Mouse (Mus musculus): ENCODE results near the gene Cyb5d2. TPM values are rescaled to one million over a fixed set of nuclear protein-coding genes. Genes with fewer than 3 reads are reported as not detected.

The Cyb5d2 gene
- total RNA-seq (2021), result 1 to 10 TPM; 6.5 to 7.3 TPM

GRCm38 (mm10) chr11:72795455-72796295 is at the start of gene Cyb5d2, which contains the start of gene Zzef1:
TSS of gene Cyb5d2 (minus strand) at chr11:72796142.
TSS of gene Zzef1 (plus strand) at chr11:72796226.
- intact Hi-C loops (cut with DNase I), result no loop called here
- peak; percentile 94 for DNase-seq

GRCm38 (mm10) chr11:72845526-72845925 is 49.6 kb upstream of the Cyb5d2 start:
- DNase-seq, result no peak
- intact Hi-C loops (cut with DNase I), result no loop called here

- intact Hi-C loops (cut with DNase I), result no loop called here
- DNase-seq, result no peak
These were observed 47.6 kb upstream of the Cyb5d2 start for GRCm38 (mm10) chr11:72843576-72843975.

- no peak for DNase-seq
- intact Hi-C loops (cut with DNase I), result no loop called here
These were observed 46.8 kb upstream of the Cyb5d2 start for GRCm38 (mm10) chr11:72842731-72843130.

GRCm38 (mm10) chr11:72829869-72830268 is 33.9 kb upstream of the Cyb5d2 start:
- intact Hi-C loops (cut with DNase I), result loop anchor here (5.0 kb wide), 1 partner anchor 37 kb away; no protein-coding TSS in a partner anchor
- no peak for DNase-seq

GRCm38 (mm10) chr11:72821041-72821440 is 25.1 kb upstream of the Cyb5d2 start:
- no peak for DNase-seq
- intact Hi-C loops (cut with DNase I), result no loop called here

GRCm38 (mm10) chr11:72818067-72818466 is 22.1 kb upstream of the Cyb5d2 start:
- no peak for DNase-seq
- intact Hi-C loops (cut with DNase I), result no loop called here

GRCm38 (mm10) chr11:72816859-72817258 is 20.9 kb upstream of the Cyb5d2 start:
- intact Hi-C loops (cut with DNase I), result no loop called here
- DNase-seq, result no peak

GRCm38 (mm10) chr11:72814188-72814587 is 18.2 kb upstream of the Cyb5d2 start:
- intact Hi-C loops (cut with DNase I), result no loop called here

GRCm38 (mm10) chr11:72813687-72814086 is 17.7 kb upstream of the Cyb5d2 start:
- intact Hi-C loops (cut with DNase I), result no loop called here
- DNase-seq, result no peak

More at GRCm38 (mm10) chr11:72814188-72814587, 18.2 kb upstream of the Cyb5d2 start:
- no peak for DNase-seq

- no peak for DNase-seq
- intact Hi-C loops (cut with DNase I), result no loop called here
These were observed 12.1 kb upstream of the Cyb5d2 start for GRCm38 (mm10) chr11:72807992-72808391.

- DNase-seq, result no peak
- intact Hi-C loops (cut with DNase I), result no loop called here
These were observed 10.6 kb upstream of the Cyb5d2 start for GRCm38 (mm10) chr11:72806556-72806955.

- DNase-seq, result no peak
- intact Hi-C loops (cut with DNase I), result no loop called here
These were observed 9.3 kb upstream of the Cyb5d2 start for GRCm38 (mm10) chr11:72805232-72805631.

- DNase-seq, result no peak
- intact Hi-C loops (cut with DNase I), result no loop called here
These were observed 8.6 kb upstream of the Cyb5d2 start for GRCm38 (mm10) chr11:72804586-72804985.

- intact Hi-C loops (cut with DNase I), result no loop called here
- DNase-seq, result no peak
These were observed 7.1 kb upstream of the Cyb5d2 start for GRCm38 (mm10) chr11:72803038-72803437.

- DNase-seq, result no peak
- intact Hi-C loops (cut with DNase I), result no loop called here
These were observed 5.2 kb upstream of the Cyb5d2 start for GRCm38 (mm10) chr11:72801182-72801581.

- DNase-seq, result no peak
- intact Hi-C loops (cut with DNase I), result no loop called here
These were observed 2.2 kb upstream of the Cyb5d2 start for GRCm38 (mm10) chr11:72798112-72798511.

GRCm38 (mm10) chr11:72796773-72797338 is 914 bp upstream of the Cyb5d2 start:
- no peak for DNase-seq
- intact Hi-C loops (cut with DNase I), result no loop called here

- intact Hi-C loops (cut with DNase I), result no loop called here
- DNase-seq, result no peak
These were observed 350 bp upstream of the Cyb5d2 start for GRCm38 (mm10) chr11:72796296-72796687.

GRCm38 (mm10) chr11:72795149-72795454 is 840 bp downstream of the Cyb5d2 start:
- intact Hi-C loops (cut with DNase I), result no loop called here
- no peak for DNase-seq

- intact Hi-C loops (cut with DNase I), result no loop called here
- DNase-seq, result no peak
These were observed 3.9 kb downstream of the Cyb5d2 start for GRCm38 (mm10) chr11:72792033-72792432.

GRCm38 (mm10) chr11:72782503-72782902 is 13.4 kb downstream of the Cyb5d2 start:
- intact Hi-C loops (cut with DNase I), result no loop called here
- DNase-seq, result no peak

Measured in left cerebral cortex, postnatal 4 days (tissue).